Mouse (Mus musculus): Measurements from ENCODE around the gene Etaa1.
"Not testable (repeated sequence)": the region's sequence is repeated elsewhere in the genome, so short reads cannot be mapped to it uniquely, and the experiment has no call there.

- not testable (repeated sequence) for TF ChIP-seq JUND (conservative IDR thresholded peaks at IDR 0.05; ENCODE audit: low read depth, low read length); USF2 (conservative IDR thresholded peaks at IDR 0.05; ENCODE audit: low read depth, low read length); ELF1 (IDR thresholded peaks at IDR 0.05; ENCODE audit: low read depth, low read length); POLR2A (IDR thresholded peaks at IDR 0.05; ENCODE audit: low read depth, low read length)
Measured at GRCm38 (mm10) chr11:17900996-17901395, 52.7 kb downstream of the Etaa1 start.
